Mouse (Mus musculus): Measurements from ENCODE around the gene Soga1. TPM values are rescaled to one million over a fixed set of nuclear protein-coding genes. Genes with fewer than 3 reads are reported as not detected.
A peak's percentile ranks its signal among the peaks of the same experiment; 100 is the strongest.

Gene Soga1
- polyA plus RNA-seq, 1 experiment from 2014 or later: 4.4 TPM

- ATAC-seq: peak; percentile 47; the same call in 1 of the 2 replicates
- H3K9ac ChIP-seq (ENCODE audit: low read depth, low read length): peak overlapping the region; percentile 10; the same call in 1 of the 2 replicates
- 44% methylated on average over 3 of the region's 3 CpGs for WGBS
These were observed 9.7 kb downstream of the Soga1 start for GRCm38 (mm10) chr2:157069355-157069735.

GRCm38 (mm10) chr2:157068701-157069354 lies 10.2 kb downstream of the Soga1 start:
- no peak; the same call in 1 of the 2 replicates for ATAC-seq

More at GRCm38 (mm10) chr2:157069355-157069735, 9.7 kb downstream of the Soga1 start:
- Histone ChIP-seq H3K36me3 (ENCODE audit: control insufficient read depth, insufficient read depth, low read length) (0 out of 2 replicates have a peak, but pooled peaks cover 2% of the 10 kb centered on the region), H3K9me3 (ENCODE audit: control insufficient read depth, low read length) (no peaks in the 10 kb centered on the region), H3K4me3 (ENCODE audit: low read length) (no peak overlapping the region), H3K27me3 (replicated peaks; ENCODE audit: control insufficient read depth, insufficient read depth, low read length) (no peaks in the 10 kb centered on the region), H3K4me1 (ENCODE audit: control insufficient read depth, insufficient read depth, low read depth, low read length) (peaks cover 75% of the 10 kb centered on the region), H3K4me2 (ENCODE audit: low read length) (peak overlapping the region; percentile 14; the same call in 1 of the 2 replicates), H3K27ac (ENCODE audit: low read depth, low read length) (peak overlapping the region; percentile 76)

GRCm38 (mm10) chr2:157066731-157067430 lies 12.2 kb downstream of the Soga1 start:
- Histone ChIP-seq H3K9ac (ENCODE audit: low read depth, low read length) (no peak overlapping the region), H3K36me3 (ENCODE audit: control insufficient read depth, insufficient read depth, low read length) (no peaks in the 10 kb centered on the region), H3K4me2 (ENCODE audit: low read length) (no peak overlapping the region), H3K4me3 (ENCODE audit: low read length) (no peak overlapping the region), H3K4me1 (ENCODE audit: control insufficient read depth, insufficient read depth, low read depth, low read length) (peaks cover 66% of the 10 kb centered on the region), H3K27ac (ENCODE audit: low read depth, low read length) (no peak overlapping the region), H3K27me3 (replicated peaks; ENCODE audit: control insufficient read depth, insufficient read depth, low read length) (no peaks in the 10 kb centered on the region), H3K9me3 (ENCODE audit: control insufficient read depth, low read length) (no peaks in the 10 kb centered on the region)
- 85% methylated on average over 7 of the region's 7 CpGs for WGBS
- no peak for ATAC-seq

More at GRCm38 (mm10) chr2:157068701-157069354, 10.2 kb downstream of the Soga1 start:
- Histone ChIP-seq H3K9ac (ENCODE audit: low read depth, low read length) (peak overlapping the region; percentile 4; the same call in 1 of the 2 replicates), H3K36me3 (ENCODE audit: control insufficient read depth, insufficient read depth, low read length) (0 out of 2 replicates have a peak, but pooled peaks cover 2% of the 10 kb centered on the region), H3K4me1 (ENCODE audit: control insufficient read depth, insufficient read depth, low read depth, low read length) (peaks cover 76% of the 10 kb centered on the region), H3K4me3 (ENCODE audit: low read length) (no peak overlapping the region), H3K4me2 (ENCODE audit: low read length) (no peak overlapping the region; the same call in 1 of the 2 replicates), H3K27ac (ENCODE audit: low read depth, low read length) (peak overlapping the region; percentile 76), H3K27me3 (replicated peaks; ENCODE audit: control insufficient read depth, insufficient read depth, low read length) (no peaks in the 10 kb centered on the region), H3K9me3 (ENCODE audit: control insufficient read depth, low read length) (no peaks in the 10 kb centered on the region)
- WGBS: 46% methylated on average over 14 of the region's 14 CpGs

GRCm38 (mm10) chr2:157065879-157066226 lies 13.2 kb downstream of the Soga1 start:
- Histone ChIP-seq H3K4me1 (ENCODE audit: control insufficient read depth, insufficient read depth, low read depth, low read length) (peaks cover 57% of the 10 kb centered on the region), H3K9ac (ENCODE audit: low read depth, low read length) (no peak overlapping the region), H3K27ac (ENCODE audit: low read depth, low read length) (no peak overlapping the region; the same call in 1 of the 2 replicates), H3K4me3 (ENCODE audit: low read length) (no peak overlapping the region), H3K9me3 (ENCODE audit: control insufficient read depth, low read length) (no peaks in the 10 kb centered on the region), H3K27me3 (replicated peaks; ENCODE audit: control insufficient read depth, insufficient read depth, low read length) (no peaks in the 10 kb centered on the region), H3K4me2 (ENCODE audit: low read length) (no peak overlapping the region), H3K36me3 (ENCODE audit: control insufficient read depth, insufficient read depth, low read length) (no peaks in the 10 kb centered on the region)
- no peak for ATAC-seq
- WGBS: 61% methylated on average over 7 of the region's 7 CpGs

- H3K27ac ChIP-seq (ENCODE audit: low read depth, low read length): peak overlapping the region; percentile 62; the same call in 1 of the 2 replicates
- WGBS: 74% methylated on average over 14 of the region's 14 CpGs
- no peaks in the 10 kb centered on the region for H3K9me3 ChIP-seq (ENCODE audit: control insufficient read depth, low read length)
- no peak overlapping the region for H3K4me2 ChIP-seq (ENCODE audit: low read length)
- H3K4me1 ChIP-seq (ENCODE audit: control insufficient read depth, insufficient read depth, low read depth, low read length): peaks cover 51% of the 10 kb centered on the region
- no peak overlapping the region for H3K4me3 ChIP-seq (ENCODE audit: low read length)
- H3K27me3 ChIP-seq (replicated peaks; ENCODE audit: control insufficient read depth, insufficient read depth, low read length): no peaks in the 10 kb centered on the region
- ATAC-seq: no peak
- H3K9ac ChIP-seq (ENCODE audit: low read depth, low read length): no peak overlapping the region
- no peaks in the 10 kb centered on the region; the same call in 1 of the 2 replicates for H3K36me3 ChIP-seq (ENCODE audit: control insufficient read depth, insufficient read depth, low read length)
These were observed 13.8 kb downstream of the Soga1 start for GRCm38 (mm10) chr2:157064978-157065878.

- ATAC-seq: peak; percentile 60
- peak overlapping the region; percentile 62 for H3K27ac ChIP-seq (ENCODE audit: low read depth, low read length)
- H3K27me3 ChIP-seq (replicated peaks; ENCODE audit: control insufficient read depth, insufficient read depth, low read length): no peaks in the 10 kb centered on the region
- no peak overlapping the region for H3K4me3 ChIP-seq (ENCODE audit: low read length)
- H3K9me3 ChIP-seq (ENCODE audit: control insufficient read depth, low read length): no peaks in the 10 kb centered on the region
- H3K4me1 ChIP-seq (ENCODE audit: control insufficient read depth, insufficient read depth, low read depth, low read length): peaks cover 44% of the 10 kb centered on the region
- H3K36me3 ChIP-seq (ENCODE audit: control insufficient read depth, insufficient read depth, low read length): peaks cover 5% of the 10 kb centered on the region
- H3K4me2 ChIP-seq (ENCODE audit: low read length): no peak overlapping the region
- H3K9ac ChIP-seq (ENCODE audit: low read depth, low read length): no peak overlapping the region
- 29% methylated on average over 7 of the region's 7 CpGs for WGBS
These were observed 14.9 kb downstream of the Soga1 start for GRCm38 (mm10) chr2:157064136-157064535.

GRCm38 (mm10) chr2:157063241-157063700 lies 15.8 kb downstream of the Soga1 start:
- no peak overlapping the region for H3K4me3 ChIP-seq (ENCODE audit: low read length)
- peaks cover 5% of the 10 kb centered on the region for H3K36me3 ChIP-seq (ENCODE audit: control insufficient read depth, insufficient read depth, low read length)
- H3K9me3 ChIP-seq (ENCODE audit: control insufficient read depth, low read length): no peaks in the 10 kb centered on the region
- peaks cover 45% of the 10 kb centered on the region for H3K4me1 ChIP-seq (ENCODE audit: control insufficient read depth, insufficient read depth, low read depth, low read length)
- no peaks in the 10 kb centered on the region for H3K27me3 ChIP-seq (replicated peaks; ENCODE audit: control insufficient read depth, insufficient read depth, low read length)
- H3K4me2 ChIP-seq (ENCODE audit: low read length): no peak overlapping the region
- H3K27ac ChIP-seq (ENCODE audit: low read depth, low read length): 0 out of 2 replicates have a peak overlapping the region, but pooled peaks have one; percentile 62
- ATAC-seq: peak; percentile 31
- no peak overlapping the region for H3K9ac ChIP-seq (ENCODE audit: low read depth, low read length)
- 56% methylated on average over 4 of the region's 4 CpGs for WGBS

GRCm38 (mm10) chr2:157060557-157061305 lies 18.3 kb downstream of the Soga1 start:
- 86% methylated on average over 11 of the region's 11 CpGs for WGBS
- no peak overlapping the region for H3K27ac ChIP-seq (ENCODE audit: low read depth, low read length)
- H3K9ac ChIP-seq (ENCODE audit: low read depth, low read length): no peak overlapping the region
- H3K36me3 ChIP-seq (ENCODE audit: control insufficient read depth, insufficient read depth, low read length): peaks cover 5% of the 10 kb centered on the region
- no peak for ATAC-seq
- H3K4me3 ChIP-seq (ENCODE audit: low read length): no peak overlapping the region
- no peaks in the 10 kb centered on the region for H3K9me3 ChIP-seq (ENCODE audit: control insufficient read depth, low read length)
- no peaks in the 10 kb centered on the region for H3K27me3 ChIP-seq (replicated peaks; ENCODE audit: control insufficient read depth, insufficient read depth, low read length)
- peaks cover 45% of the 10 kb centered on the region for H3K4me1 ChIP-seq (ENCODE audit: control insufficient read depth, insufficient read depth, low read depth, low read length)
- no peak overlapping the region for H3K4me2 ChIP-seq (ENCODE audit: low read length)

Measured in hindbrain, embryonic 16.5 days (tissue).